Mouse (Mus musculus) thymus, adult 2 months (tissue): ENCODE data around the gene Cbr3. TPM values are rescaled to one million over a fixed set of nuclear protein-coding genes. Genes with fewer than 3 reads are reported as not detected.
A peak's percentile ranks its signal among the peaks of the same experiment; 100 is the strongest.
"Not testable (repeated sequence)": the region's sequence is repeated elsewhere in the genome, so short reads cannot be mapped to it uniquely, and the experiment has no call there.

ENCODE experiments used
- DNase-seq: peaks from one replicate; pipeline ENCODE4 v3.0.0; 2021
- H3K27ac ChIP-seq: fragments of 200-500 bp; 2 replicates; pipeline ENCODE4 v1.5.1; 2012; ENCODE audit warnings: low read length, control low read depth; ENCODE audit not compliant: control insufficient read depth, insufficient read depth
- H3K27me3 ChIP-seq: fragments of 200-500 bp; 2 replicates; pipeline ENCODE4 v1.6.1; 2012; ENCODE audit warnings: mild to moderate bottlenecking, low read length, moderate library complexity, mixed read lengths; ENCODE audit not compliant: control insufficient read depth, insufficient read depth
- H3K36me3 ChIP-seq: fragments of 200-500 bp; 2 replicates; pipeline ENCODE4 v1.6.1; 2012; ENCODE audit warnings: mild to moderate bottlenecking, low read length, moderate library complexity; ENCODE audit not compliant: control insufficient read depth, insufficient read depth
- H3K4me1 ChIP-seq: fragments of 200-500 bp; replicated peaks from 2 replicates; pipeline ENCODE4 v1.6.1; 2012; ENCODE audit warnings: low read length; ENCODE audit not compliant: control insufficient read depth, insufficient read depth
- H3K4me3 ChIP-seq: fragments of 200-500 bp; 2 replicates; pipeline ENCODE4 v1.5.1; 2012; ENCODE audit warnings: mild to moderate bottlenecking, low read length, control low read depth, moderate library complexity; ENCODE audit not compliant: control insufficient read depth, insufficient read depth
- CTCF ChIP-seq: fragments of 200-500 bp; IDR thresholded peaks from 2 replicates; pipeline ENCODE4 v1.5.1; 2012; ENCODE audit warnings: mild to moderate bottlenecking, control low read depth, low read length, moderate library complexity, borderline replicate concordance; ENCODE audit not compliant: control insufficient read depth, poor library complexity, insufficient read depth; ENCODE audit errors: extremely low read depth
- POLR2A ChIP-seq: fragments of 200-500 bp; IDR thresholded peaks from 2 replicates; pipeline ENCODE4 v1.6.1; 2012; ENCODE audit warnings: mild to moderate bottlenecking, low read length, control low read depth, moderate library complexity; ENCODE audit not compliant: control insufficient read depth, poor library complexity, insufficient read depth; ENCODE audit errors: extremely low read depth
- WGBS: fragments of 180-500 bp; shearing (Covaris S2); methylation state at CpG from one replicate; pipeline ENCODE4 v1.1.7; 2018; 5-methylcytosine and 5-hydroxymethylcytosine counted together
- polyA plus RNA-seq: library from polyadenylated mRNA; depleted of rRNA; stranded (reverse); fragments of >200 nt; gene quantifications from 2 replicates; pipeline ENCODE4 v1.2.3, GENCODE M21; 2012

Gene Cbr3
- polyA plus RNA-seq, 1 experiment: 8.9 TPM

DNA sequence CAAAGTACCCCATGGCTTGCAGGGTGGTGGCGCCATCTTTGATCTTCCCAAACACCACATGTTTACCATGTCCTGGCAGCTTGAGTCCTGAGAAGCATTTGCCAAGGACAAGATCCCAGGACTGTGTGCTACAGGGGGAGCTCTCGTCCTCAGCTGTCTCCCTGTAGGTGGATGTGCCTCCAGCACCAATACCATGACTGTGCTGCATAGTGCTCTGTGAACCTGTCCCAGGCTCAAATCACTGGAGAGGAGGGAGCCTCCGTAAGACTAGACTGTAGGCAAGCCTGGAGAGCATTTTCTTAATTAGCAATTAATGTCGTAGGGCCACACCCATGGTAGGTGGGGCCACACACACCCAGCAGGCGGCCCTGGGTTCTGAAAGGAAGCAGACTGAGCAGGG, 6.6 kb upstream of the Cbr3 start:
- no peaks in the 10 kb centered on the region for H3K4me1 ChIP-seq
- no peak overlapping the region for H3K27ac ChIP-seq
- H3K27me3 ChIP-seq: no peaks in the 10 kb centered on the region
- TF ChIP-seq POLR2A (no peak), CTCF (no peak)
- H3K36me3 ChIP-seq: no peaks in the 10 kb centered on the region
- no peak overlapping the region for H3K4me3 ChIP-seq
- 92% methylated on average over 5 of the region's 5 CpGs for WGBS
- no peak for DNase-seq

DNA sequence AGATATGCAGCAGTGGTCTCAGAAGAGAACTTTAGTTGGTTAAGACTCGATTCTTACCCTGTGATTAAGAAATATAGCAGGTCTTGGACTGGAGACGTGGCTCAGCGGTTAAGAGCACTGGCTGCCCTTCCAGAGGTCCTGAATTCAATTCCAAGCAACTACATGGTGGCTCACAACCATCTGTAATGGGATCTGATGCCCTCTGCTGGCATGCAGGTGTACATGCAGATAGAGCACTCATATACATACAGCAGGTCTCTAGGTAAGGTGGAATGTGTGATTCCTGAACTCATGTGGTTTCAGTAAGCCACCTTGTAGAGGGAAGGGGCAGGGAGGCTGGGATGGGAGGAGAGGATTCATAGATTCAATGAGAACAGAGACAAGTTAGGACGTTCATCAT, 4.8 kb upstream of the Cbr3 start:
- Histone ChIP-seq H3K27ac (no peak overlapping the region), H3K27me3 (peaks cover 9% of the 10 kb centered on the region; the same call in 1 of the 2 replicates), H3K4me3 (no peak overlapping the region), H3K4me1 (peaks cover 8% of the 10 kb centered on the region), H3K36me3 (no peaks in the 10 kb centered on the region)
- 93% methylated on average over 4 of the region's 4 CpGs for WGBS
- TF ChIP-seq CTCF (no peak), POLR2A (no peak)
- no peak for DNase-seq

DNA sequence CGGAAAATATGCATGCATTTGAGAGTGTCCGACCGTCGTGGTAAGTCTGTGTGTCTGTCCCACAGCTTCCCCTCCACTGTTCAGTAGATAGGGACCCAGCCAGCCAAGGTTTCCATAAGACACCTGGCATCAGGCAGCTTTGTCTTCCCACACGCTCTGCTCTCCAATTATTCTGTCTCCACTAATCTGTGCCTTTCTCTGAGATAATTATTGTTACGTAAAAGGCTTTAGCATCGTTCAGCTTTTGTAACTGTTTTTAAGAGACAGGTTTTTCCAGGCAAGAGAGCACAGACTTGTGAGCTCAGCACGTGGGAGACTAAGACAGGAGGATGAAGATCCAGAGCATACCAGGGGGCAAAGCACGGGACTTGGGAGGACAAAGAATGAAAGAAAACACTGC, 3.9 kb upstream of the Cbr3 start:
- Histone ChIP-seq H3K4me1 (peaks cover 16% of the 10 kb centered on the region), H3K36me3 (no peaks in the 10 kb centered on the region), H3K27me3 (peaks cover 18% of the 10 kb centered on the region), H3K4me3 (no peak overlapping the region), H3K27ac (no peak overlapping the region)
- DNase-seq: no peak
- no peak for TF ChIP-seq CTCF
- no peak for TF ChIP-seq POLR2A
- 75% methylated on average over 9 of the region's 9 CpGs for WGBS

DNA sequence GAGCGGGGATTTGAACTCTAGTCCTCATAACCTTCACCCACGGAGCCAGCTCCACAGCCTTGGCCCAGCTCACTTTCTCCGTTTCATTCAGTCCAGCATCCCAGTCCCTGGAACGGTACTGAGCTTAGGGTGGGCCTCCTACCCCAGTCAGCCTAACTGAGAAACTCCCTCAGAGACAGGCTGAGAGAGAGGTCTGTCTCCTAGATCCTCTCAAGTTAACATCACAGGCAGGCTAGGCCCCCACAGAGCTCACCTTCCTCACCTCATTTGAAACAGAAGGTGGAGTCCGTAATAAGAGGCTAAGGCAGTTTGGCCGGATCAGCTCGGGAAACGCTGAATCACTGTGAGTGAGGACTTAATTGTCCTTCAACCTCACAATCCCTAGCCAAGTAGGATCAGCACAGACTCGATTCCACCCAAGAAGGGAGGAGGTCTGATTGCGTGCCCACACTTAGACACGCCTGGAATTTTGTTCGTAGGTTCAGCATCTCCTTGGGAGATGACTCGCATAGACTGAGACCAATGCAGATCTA, 793 bp upstream of the Cbr3 start:
- H3K27me3 ChIP-seq: peaks cover 25% of the 10 kb centered on the region
- TF ChIP-seq POLR2A: no peak
- no peak for TF ChIP-seq CTCF
- WGBS: 33% methylated on average over 13 of the region's 13 CpGs
- H3K4me3 ChIP-seq: no peak overlapping the region
- H3K27ac ChIP-seq: no peak overlapping the region
- H3K36me3 ChIP-seq: no peaks in the 10 kb centered on the region
- H3K4me1 ChIP-seq: peaks cover 16% of the 10 kb centered on the region
- DNase-seq: no peak

DNA sequence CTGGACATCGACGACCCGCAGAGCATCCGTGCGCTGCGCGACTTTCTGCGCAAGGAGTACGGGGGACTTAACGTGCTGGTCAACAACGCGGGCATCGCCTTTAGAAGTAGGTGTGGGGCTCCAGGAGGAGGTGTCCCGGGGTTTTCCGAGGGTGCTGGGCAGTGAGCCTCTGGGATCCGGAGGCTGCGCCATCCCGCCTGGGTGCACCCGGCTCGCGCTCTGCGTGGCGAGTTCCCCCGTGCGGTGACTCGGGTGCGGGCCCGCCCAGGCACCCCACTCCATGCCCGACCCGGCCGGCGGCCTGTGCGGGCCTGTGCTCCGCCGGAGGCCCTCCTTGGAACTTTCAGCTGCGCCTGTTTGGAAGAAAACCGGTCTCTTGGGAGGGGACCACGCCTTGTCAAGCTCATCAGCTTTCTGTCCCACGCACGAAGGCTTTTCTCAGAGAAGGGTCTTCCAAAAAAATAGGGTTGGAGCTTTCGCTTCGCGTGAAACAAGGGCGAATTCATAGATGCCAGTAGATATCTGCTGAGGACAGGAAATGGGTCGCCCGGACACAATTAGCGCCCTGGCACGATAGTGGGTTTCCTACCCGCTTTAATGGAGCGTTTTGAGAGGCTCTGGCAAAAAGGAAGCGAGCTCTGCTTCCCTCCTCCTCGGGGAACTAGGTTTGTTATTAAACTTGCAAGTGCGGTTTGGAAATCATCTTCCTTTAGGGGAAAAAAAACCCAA, 657 bp downstream of the Cbr3 start:
- 2% methylated on average over 53 of the region's 53 CpGs for WGBS
- H3K36me3 ChIP-seq: no peaks in the 10 kb centered on the region
- TF ChIP-seq CTCF (no peak), POLR2A (no peak)
- peak; percentile 6 for DNase-seq
- H3K27me3 ChIP-seq: peaks cover 25% of the 10 kb centered on the region
- no peak overlapping the region for H3K27ac ChIP-seq
- H3K4me1 ChIP-seq: peaks cover 16% of the 10 kb centered on the region
- peak overlapping the region; percentile 37 for H3K4me3 ChIP-seq

DNA sequence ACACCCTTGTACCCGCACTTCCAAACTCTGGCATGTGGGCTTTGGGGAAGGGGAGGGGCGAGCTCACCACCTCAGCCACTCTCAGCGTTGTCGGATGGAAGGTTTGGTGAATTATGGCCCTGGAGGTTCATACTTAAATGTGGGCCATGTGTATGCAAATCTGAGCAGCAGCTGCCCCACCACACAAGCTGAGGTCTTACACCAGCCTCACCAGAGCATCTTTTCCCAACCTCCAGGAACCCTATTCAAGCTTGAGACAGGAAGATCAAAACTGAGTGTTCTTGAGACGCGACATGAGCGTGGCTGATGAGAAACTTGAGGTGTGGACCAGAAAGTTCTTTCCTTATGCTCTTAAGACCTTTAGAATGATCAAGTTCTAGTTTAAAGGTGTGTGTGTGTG, 1.4 kb downstream of the Cbr3 start:
- WGBS: 47% methylated on average over 7 of the region's 7 CpGs
- H3K27ac ChIP-seq: no peak overlapping the region
- no peaks in the 10 kb centered on the region for H3K36me3 ChIP-seq
- peaks cover 16% of the 10 kb centered on the region for H3K4me1 ChIP-seq
- peaks cover 25% of the 10 kb centered on the region for H3K27me3 ChIP-seq
- no peak for DNase-seq
- no peak overlapping the region for H3K4me3 ChIP-seq
- no peak for TF ChIP-seq CTCF

DNA sequence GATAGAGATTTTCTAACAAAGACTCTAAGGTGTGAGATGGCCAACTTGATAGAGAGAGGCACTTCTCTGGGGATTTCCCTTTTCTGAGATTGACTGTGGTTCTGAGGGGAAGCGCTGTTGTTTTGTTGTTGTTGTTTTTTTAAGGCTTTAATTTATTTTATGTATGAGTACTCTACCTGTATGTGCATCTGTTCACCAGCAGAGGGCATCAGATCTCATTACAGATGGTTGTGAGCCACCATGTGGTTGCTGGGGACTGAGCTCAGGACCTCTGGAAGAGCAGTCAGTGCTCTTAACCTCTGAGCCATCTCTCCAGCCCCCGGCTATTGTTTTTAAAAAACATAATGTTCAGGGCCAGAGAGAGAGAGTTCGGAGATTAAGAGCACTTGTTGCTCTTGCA, 2.8 kb downstream of the Cbr3 start:
- not testable (repeated sequence) for H3K36me3 ChIP-seq, DNase-seq, H3K27ac ChIP-seq, H3K4me3 ChIP-seq
- 91% methylated on average over 3 of the region's 3 CpGs for WGBS
- peaks cover 25% of the 10 kb centered on the region for H3K27me3 ChIP-seq
- H3K4me1 ChIP-seq: peaks cover 23% of the 10 kb centered on the region
